Mouse (Mus musculus): ENCODE results near the gene Stat3. TPM values are rescaled to one million over a fixed set of nuclear protein-coding genes. Genes with fewer than 3 reads are reported as not detected.

The Stat3 gene
- polyA plus RNA-seq, 1 experiment from 2014 or later, result 27.8 TPM

- DNase-seq (ENCODE audit: low spot score) (peak; percentile 60), ATAC-seq (replicated peaks; ENCODE audit: low FRiP score) (no peak)
- no peak overlapping the region for H3K27ac ChIP-seq (ENCODE audit: low read depth, low read length)
- H3K27me3 ChIP-seq (ENCODE audit: control insufficient read depth, insufficient read depth, low read length), result peaks cover 25% of the 10 kb centered on the region
- 0 out of 2 replicates have a peak overlapping the region, but pooled peaks have one; percentile 15 for H3K4me2 ChIP-seq (ENCODE audit: low read depth, low read length, severe bottlenecking)
- no peak overlapping the region for H3K4me3 ChIP-seq (ENCODE audit: low read depth, low read length)
- H3K36me3 ChIP-seq (ENCODE audit: control insufficient read depth, insufficient read depth, low read length), result no peaks in the 10 kb centered on the region
- peaks cover 9% of the 10 kb centered on the region; the same call in 1 of the 2 replicates for H3K4me1 ChIP-seq (replicated peaks; ENCODE audit: control insufficient read depth, insufficient read depth, low read length)
- no peak overlapping the region for H3K9ac ChIP-seq (ENCODE audit: low read length)
- no peaks in the 10 kb centered on the region for H3K9me3 ChIP-seq (ENCODE audit: control insufficient read depth, low read length)
- WGBS, result 11% methylated on average over 6 of the region's 6 CpGs
Observed at GRCm38 (mm10) chr11:100960540-100960939, 21.2 kb upstream of the Stat3 start.

- no peak overlapping the region for H3K4me3 ChIP-seq (ENCODE audit: low read depth, low read length)
- no peak overlapping the region for H3K9ac ChIP-seq (ENCODE audit: low read length)
- H3K27ac ChIP-seq (ENCODE audit: low read depth, low read length), result no peak overlapping the region
- DNase-seq (ENCODE audit: low spot score), result no peak
- no peak overlapping the region for H3K4me2 ChIP-seq (ENCODE audit: low read depth, low read length, severe bottlenecking)
- ATAC-seq (replicated peaks; ENCODE audit: low FRiP score), result no peak
- H3K9me3 ChIP-seq (ENCODE audit: control insufficient read depth, low read length), result no peaks in the 10 kb centered on the region
- WGBS, result 33% methylated on average over 3 of the region's 3 CpGs
- H3K27me3 ChIP-seq (ENCODE audit: control insufficient read depth, insufficient read depth, low read length), result peaks cover 25% of the 10 kb centered on the region
- H3K4me1 ChIP-seq (replicated peaks; ENCODE audit: control insufficient read depth, insufficient read depth, low read length), result peaks cover 9% of the 10 kb centered on the region; the same call in 1 of the 2 replicates
- no peaks in the 10 kb centered on the region for H3K36me3 ChIP-seq (ENCODE audit: control insufficient read depth, insufficient read depth, low read length)
Observed at GRCm38 (mm10) chr11:100959826-100960225, 20.5 kb upstream of the Stat3 start.

- Histone ChIP-seq H3K27ac (ENCODE audit: low read depth, low read length) (no peak overlapping the region), H3K4me3 (ENCODE audit: low read depth, low read length) (peak overlapping the region; percentile 14; the same call in 1 of the 2 replicates), H3K9me3 (ENCODE audit: control insufficient read depth, low read length) (no peaks in the 10 kb centered on the region), H3K27me3 (ENCODE audit: control insufficient read depth, insufficient read depth, low read length) (peaks cover 25% of the 10 kb centered on the region), H3K9ac (ENCODE audit: low read length) (no peak overlapping the region), H3K36me3 (ENCODE audit: control insufficient read depth, insufficient read depth, low read length) (no peaks in the 10 kb centered on the region), H3K4me1 (replicated peaks; ENCODE audit: control insufficient read depth, insufficient read depth, low read length) (peaks cover 9% of the 10 kb centered on the region; the same call in 1 of the 2 replicates), H3K4me2 (ENCODE audit: low read depth, low read length, severe bottlenecking) (peak overlapping the region; percentile 39; the same call in 1 of the 2 replicates)
- ATAC-seq (replicated peaks; ENCODE audit: low FRiP score) (no peak), DNase-seq (ENCODE audit: low spot score) (peak; percentile 79)
- WGBS, result 5% methylated on average over 14 of the region's 14 CpGs
Observed at GRCm38 (mm10) chr11:100959464-100959810, 20.1 kb upstream of the Stat3 start.

GRCm38 (mm10) chr11:100958613-100959463 is 19.5 kb upstream of the Stat3 start:
- Histone ChIP-seq H3K9me3 (ENCODE audit: control insufficient read depth, low read length) (no peaks in the 10 kb centered on the region), H3K36me3 (ENCODE audit: control insufficient read depth, insufficient read depth, low read length) (no peaks in the 10 kb centered on the region), H3K4me3 (ENCODE audit: low read depth, low read length) (peak overlapping the region; percentile 14; the same call in 1 of the 2 replicates), H3K4me2 (ENCODE audit: low read depth, low read length, severe bottlenecking) (peak overlapping the region; percentile 39; the same call in 1 of the 2 replicates), H3K4me1 (replicated peaks; ENCODE audit: control insufficient read depth, insufficient read depth, low read length) (peaks cover 9% of the 10 kb centered on the region; the same call in 1 of the 2 replicates), H3K27me3 (ENCODE audit: control insufficient read depth, insufficient read depth, low read length) (peaks cover 25% of the 10 kb centered on the region), H3K9ac (ENCODE audit: low read length) (no peak overlapping the region), H3K27ac (ENCODE audit: low read depth, low read length) (no peak overlapping the region)
- WGBS, result 6% methylated on average over 76 of the region's 76 CpGs
- ATAC-seq (replicated peaks; ENCODE audit: low FRiP score), result no peak
- peak; percentile 64 for DNase-seq (ENCODE audit: low spot score)

GRCm38 (mm10) chr11:100957915-100958469 is 18.7 kb upstream of the Stat3 start:
- Histone ChIP-seq H3K9ac (ENCODE audit: low read length) (no peak overlapping the region), H3K27me3 (ENCODE audit: control insufficient read depth, insufficient read depth, low read length) (peaks cover 25% of the 10 kb centered on the region), H3K27ac (ENCODE audit: low read depth, low read length) (no peak overlapping the region), H3K9me3 (ENCODE audit: control insufficient read depth, low read length) (no peaks in the 10 kb centered on the region), H3K4me2 (ENCODE audit: low read depth, low read length, severe bottlenecking) (no peak overlapping the region), H3K4me3 (ENCODE audit: low read depth, low read length) (no peak overlapping the region), H3K4me1 (replicated peaks; ENCODE audit: control insufficient read depth, insufficient read depth, low read length) (peaks cover 9% of the 10 kb centered on the region; the same call in 1 of the 2 replicates), H3K36me3 (ENCODE audit: control insufficient read depth, insufficient read depth, low read length) (no peaks in the 10 kb centered on the region)
- DNase-seq (ENCODE audit: low spot score), result no peak
- no peak for ATAC-seq (replicated peaks; ENCODE audit: low FRiP score)
- 45% methylated on average over 4 of the region's 6 CpGs for WGBS

- DNase-seq (ENCODE audit: low spot score), result peak; percentile 93
- no peak for ATAC-seq (replicated peaks; ENCODE audit: low FRiP score)
- peaks cover 25% of the 10 kb centered on the region for H3K27me3 ChIP-seq (ENCODE audit: control insufficient read depth, insufficient read depth, low read length)
- H3K4me2 ChIP-seq (ENCODE audit: low read depth, low read length, severe bottlenecking), result no peak overlapping the region
- WGBS, result 3% methylated on average over 5 of the region's 5 CpGs
- H3K36me3 ChIP-seq (ENCODE audit: control insufficient read depth, insufficient read depth, low read length), result no peaks in the 10 kb centered on the region
- peaks cover 9% of the 10 kb centered on the region; the same call in 1 of the 2 replicates for H3K4me1 ChIP-seq (replicated peaks; ENCODE audit: control insufficient read depth, insufficient read depth, low read length)
- no peak overlapping the region for H3K9ac ChIP-seq (ENCODE audit: low read length)
- no peak overlapping the region for H3K4me3 ChIP-seq (ENCODE audit: low read depth, low read length)
- no peak overlapping the region for H3K27ac ChIP-seq (ENCODE audit: low read depth, low read length)
- H3K9me3 ChIP-seq (ENCODE audit: control insufficient read depth, low read length), result no peaks in the 10 kb centered on the region
Observed at GRCm38 (mm10) chr11:100957244-100957643, 17.9 kb upstream of the Stat3 start.

- ATAC-seq (replicated peaks; ENCODE audit: low FRiP score), result no peak
- H3K9me3 ChIP-seq (ENCODE audit: control insufficient read depth, low read length), result no peaks in the 10 kb centered on the region
- WGBS, result 89% methylated on average over 1 of the region's 1 CpGs
- no peak overlapping the region for H3K4me2 ChIP-seq (ENCODE audit: low read depth, low read length, severe bottlenecking)
- H3K36me3 ChIP-seq (ENCODE audit: control insufficient read depth, insufficient read depth, low read length), result no peaks in the 10 kb centered on the region
- H3K27ac ChIP-seq (ENCODE audit: low read depth, low read length), result no peak overlapping the region
- no peak for DNase-seq (ENCODE audit: low spot score)
- no peak overlapping the region for H3K9ac ChIP-seq (ENCODE audit: low read length)
- H3K4me1 ChIP-seq (replicated peaks; ENCODE audit: control insufficient read depth, insufficient read depth, low read length), result no peaks in the 10 kb centered on the region
- H3K27me3 ChIP-seq (ENCODE audit: control insufficient read depth, insufficient read depth, low read length), result no peaks in the 10 kb centered on the region
- H3K4me3 ChIP-seq (ENCODE audit: low read depth, low read length), result no peak overlapping the region
Observed at GRCm38 (mm10) chr11:100949540-100949939, 10.2 kb upstream of the Stat3 start.

- Histone ChIP-seq H3K36me3 (ENCODE audit: control insufficient read depth, insufficient read depth, low read length) (no peaks in the 10 kb centered on the region), H3K27ac (ENCODE audit: low read depth, low read length) (no peak overlapping the region), H3K9ac (ENCODE audit: low read length) (no peak overlapping the region), H3K4me1 (replicated peaks; ENCODE audit: control insufficient read depth, insufficient read depth, low read length) (no peaks in the 10 kb centered on the region), H3K4me3 (ENCODE audit: low read depth, low read length) (no peak overlapping the region), H3K9me3 (ENCODE audit: control insufficient read depth, low read length) (no peaks in the 10 kb centered on the region), H3K27me3 (ENCODE audit: control insufficient read depth, insufficient read depth, low read length) (no peaks in the 10 kb centered on the region), H3K4me2 (ENCODE audit: low read depth, low read length, severe bottlenecking) (no peak overlapping the region)
- ATAC-seq (replicated peaks; ENCODE audit: low FRiP score) (no peak), DNase-seq (ENCODE audit: low spot score) (no peak)
- WGBS, result 68% methylated on average over 4 of the region's 4 CpGs
Observed at GRCm38 (mm10) chr11:100948317-100948716, 9.0 kb upstream of the Stat3 start.

Measured in forebrain, embryonic 11.5 days (tissue).